Mouse (Mus musculus) myocyte (in vitro differentiated cells): Measurements from ENCODE around the gene Mpc1. TPM values are rescaled to one million over a fixed set of nuclear protein-coding genes. Genes with fewer than 3 reads are reported as not detected.

Source experiments
- H3K27me3 ChIP-seq: one replicate; pipeline ENCODE4 v1.6.1; 2011; ENCODE audit not compliant: control insufficient read depth, insufficient read depth, insufficient read length
- H3K36me3 ChIP-seq: one replicate; pipeline ENCODE4 v1.6.1; 2011; ENCODE audit not compliant: control insufficient read depth, insufficient read depth
- H3K4me2 ChIP-seq: one replicate; pipeline ENCODE4 v1.6.1; 2011; ENCODE audit warnings: low read depth, control low read depth
- H3K4me3 ChIP-seq: one replicate; pipeline ENCODE4 v1.5.1; 2011; ENCODE audit warnings: mild to moderate bottlenecking, control low read depth, moderate library complexity
- H3K79me2 ChIP-seq: one replicate; pipeline ENCODE4 v1.6.1; 2011; ENCODE audit not compliant: control insufficient read depth, insufficient read depth
- H3ac ChIP-seq: one replicate; pipeline ENCODE4 v1.6.1; 2011; ENCODE audit not compliant: control insufficient read depth, insufficient read length
- CEBPB ChIP-seq: IDR thresholded peaks from 2 replicates; pipeline ENCODE4 v1.6.1; 2011; ENCODE audit warnings: mild to moderate bottlenecking, moderate library complexity; ENCODE audit not compliant: poor library complexity, insufficient read depth, severe bottlenecking
- E2F4 ChIP-seq: IDR thresholded peaks from one replicate; pipeline ENCODE4 v1.6.1; 2011; ENCODE audit warnings: mild to moderate bottlenecking, control low read depth, moderate library complexity; ENCODE audit not compliant: insufficient read depth
- MAX ChIP-seq: IDR thresholded peaks from one replicate; pipeline ENCODE4 v1.6.1; 2011; ENCODE audit warnings: low read depth, mild to moderate bottlenecking, control low read depth
- MYOD1 ChIP-seq, 3 experiments: IDR thresholded peaks; one replicate each; pipeline ENCODE4 v1.6.1; 2011; ENCODE audit warnings: control low read depth in 2 of 3, low read depth in 2 of 3, mild to moderate bottlenecking in 2 of 3, moderate library complexity in 1 of 3; ENCODE audit not compliant: insufficient read length in 2 of 3, control insufficient read depth in 1 of 3
- MYOG ChIP-seq, 3 experiments: IDR thresholded peaks; one replicate each; pipeline ENCODE4 v1.6.1; 2011; ENCODE audit warnings: control low read depth in 2 of 3, low read depth in 2 of 3, mild to moderate bottlenecking in 2 of 3; ENCODE audit not compliant: insufficient read length in 2 of 3, control insufficient read depth in 1 of 3, insufficient read depth in 1 of 3
- POLR2A ChIP-seq: IDR thresholded peaks from one replicate; pipeline ENCODE4 v1.6.1; 2011; ENCODE audit warnings: low read depth, mild to moderate bottlenecking, control low read depth, moderate library complexity; ENCODE audit not compliant: insufficient read length
- POLR2AphosphoS2 ChIP-seq: IDR thresholded peaks from one replicate; pipeline ENCODE4 v1.6.1; 2011; ENCODE audit warnings: low read depth, control low read depth; ENCODE audit not compliant: insufficient read length
- REST ChIP-seq: IDR thresholded peaks from one replicate; pipeline ENCODE4 v1.6.1; 2011; ENCODE audit warnings: mild to moderate bottlenecking, control low read depth, moderate library complexity; ENCODE audit not compliant: insufficient read depth, insufficient read length
- SRF ChIP-seq: IDR thresholded peaks from one replicate; pipeline ENCODE4 v1.6.1; 2011; ENCODE audit warnings: low read depth; ENCODE audit not compliant: control insufficient read depth, insufficient read length
- TCF12 ChIP-seq: IDR thresholded peaks from one replicate; pipeline ENCODE4 v1.6.1; 2011; ENCODE audit warnings: mild to moderate bottlenecking, control low read depth; ENCODE audit not compliant: poor library complexity, insufficient read depth, severe bottlenecking
- TCF3 ChIP-seq: IDR thresholded peaks from one replicate; pipeline ENCODE4 v1.6.1; 2011; ENCODE audit warnings: low read depth, control low read depth; ENCODE audit not compliant: insufficient read length
- USF1 ChIP-seq: IDR thresholded peaks from one replicate; pipeline ENCODE4 v1.6.1; 2011; ENCODE audit warnings: low read depth, mild to moderate bottlenecking, control low read depth, moderate library complexity
- polyA plus RNA-seq: library from polyadenylated mRNA; unstranded; fragments of >200 nt; fragmentation: generic; extraction: Trizol; gene quantifications from one replicate; pipeline ENCODE4 v1.2.1, GENCODE M21; 2012; ENCODE audit warnings: missing spikeins

Gene Mpc1
- polyA plus RNA-seq, 1 experiment: 66.6 TPM

DNA sequence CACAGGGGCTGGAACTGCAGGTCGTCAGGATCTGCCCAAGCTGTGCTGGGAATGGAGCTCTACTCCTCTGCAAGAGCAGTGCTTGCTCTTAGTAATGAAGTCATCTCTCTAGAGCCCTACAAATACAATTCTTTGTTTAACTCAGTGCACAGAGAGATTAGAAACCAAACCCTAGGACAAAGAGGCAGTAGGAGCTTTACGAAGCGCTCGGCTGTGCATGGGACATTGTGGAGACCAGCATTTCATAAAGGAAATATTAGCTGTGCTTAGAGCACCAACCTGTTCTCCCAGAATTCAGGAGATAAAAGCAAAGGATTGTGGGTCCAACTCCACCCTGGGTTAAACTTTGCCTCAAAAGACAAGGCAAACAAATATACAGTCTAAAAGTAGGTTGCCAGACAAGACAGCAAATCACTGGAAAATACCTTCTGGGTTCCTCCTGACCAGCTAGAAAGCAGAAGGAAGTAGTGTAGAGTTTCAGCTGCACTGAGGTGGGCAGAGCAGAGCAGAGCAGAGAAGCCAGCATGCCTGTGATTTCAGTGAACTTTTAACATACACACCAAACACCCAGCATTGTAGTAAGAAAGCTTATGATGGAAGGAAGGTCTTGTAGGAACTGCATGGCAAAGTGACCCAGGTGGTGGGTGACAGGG, 36.5 kb upstream of the Mpc1 start:
- no peak overlapping the region for H3ac ChIP-seq

DNA sequence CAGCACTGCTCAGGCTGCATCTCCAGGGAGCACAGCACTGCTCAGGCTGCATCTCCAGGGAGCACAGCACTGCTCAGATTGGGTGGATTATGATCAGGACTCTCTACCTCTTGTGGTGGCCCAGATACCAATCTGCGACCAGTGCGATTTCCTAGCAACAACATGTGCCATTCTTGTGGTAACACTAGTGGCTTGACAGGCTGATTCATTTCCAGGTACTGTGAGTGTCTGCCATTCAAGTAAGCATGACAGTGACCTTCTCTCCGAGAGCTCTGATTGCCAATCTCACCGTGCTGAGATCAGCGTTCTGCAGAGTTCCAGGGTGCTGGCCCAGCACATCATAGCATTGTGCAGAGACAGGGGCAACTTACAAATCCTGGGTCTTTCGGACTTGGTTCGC, 31.0 kb upstream of the Mpc1 start:
- TF ChIP-seq POLR2A: no peak
- TF ChIP-seq MYOD1 (IDR thresholded peaks at IDR 0.05; ENCODE audit: control insufficient read depth in 1 of 3, insufficient read length in 2 of 3, low read depth in 2 of 3): no peak
- no peak for TF ChIP-seq TCF12
- no peak for TF ChIP-seq SRF
- no peak for TF ChIP-seq CEBPB
- no peak for TF ChIP-seq MYOG (IDR thresholded peaks at IDR 0.05; ENCODE audit: control insufficient read depth in 1 of 3, insufficient read depth in 1 of 3, insufficient read length in 2 of 3, low read depth in 2 of 3)
- TF ChIP-seq POLR2AphosphoS2: no peak
- TF ChIP-seq MAX: no peak
- TF ChIP-seq USF1: no peak
- TF ChIP-seq REST: no peak
- TF ChIP-seq E2F4: no peak
- TF ChIP-seq TCF3: no peak
- no peaks in the 10 kb centered on the region for H3K36me3 ChIP-seq
- H3K79me2 ChIP-seq: no peaks in the 10 kb centered on the region
- H3K27me3 ChIP-seq: peaks cover 49% of the 10 kb centered on the region
- no peak overlapping the region for H3K4me3 ChIP-seq
- H3K4me2 ChIP-seq: no peak overlapping the region
- H3ac ChIP-seq: no peak overlapping the region

More for the DNA sequence above, 36.5 kb upstream of the Mpc1 start:
- no peak overlapping the region for H3K4me3 ChIP-seq
- H3K4me2 ChIP-seq: no peak overlapping the region
- H3K79me2 ChIP-seq: no peaks in the 10 kb centered on the region
- H3K27me3 ChIP-seq: peaks cover 77% of the 10 kb centered on the region
- H3K36me3 ChIP-seq: no peaks in the 10 kb centered on the region
- no peak for TF ChIP-seq MAX
- TF ChIP-seq POLR2AphosphoS2: no peak

DNA sequence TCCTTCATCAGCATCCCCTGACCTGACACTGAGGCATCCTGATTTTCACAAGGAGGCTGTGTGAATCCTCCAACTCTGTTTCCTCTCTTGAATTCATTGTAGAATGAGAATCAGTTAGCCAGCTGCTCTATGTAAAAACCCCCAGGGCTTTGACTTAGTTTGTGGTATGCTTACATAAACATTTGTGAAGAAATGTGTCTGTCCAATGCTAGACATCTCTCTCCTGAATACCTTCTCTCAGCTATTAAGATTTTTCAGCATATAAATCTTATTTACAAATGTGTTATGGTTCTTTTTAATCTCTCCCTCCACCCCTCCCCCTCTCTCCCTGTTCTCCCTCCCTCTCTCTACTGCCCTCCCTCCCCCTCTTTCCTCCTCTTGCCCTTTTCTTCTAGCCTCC, 28.4 kb upstream of the Mpc1 start:
- Histone ChIP-seq H3K27me3 (peaks cover 39% of the 10 kb centered on the region), H3K79me2 (no peaks in the 10 kb centered on the region), H3K4me2 (no peak overlapping the region), H3K36me3 (no peaks in the 10 kb centered on the region), H3ac (no peak overlapping the region), H3K4me3 (no peak overlapping the region)
- TF ChIP-seq POLR2A (no peak), E2F4 (no peak), POLR2AphosphoS2 (no peak), MYOD1 (IDR thresholded peaks at IDR 0.05; ENCODE audit: control insufficient read depth in 1 of 3, insufficient read length in 2 of 3, low read depth in 2 of 3) (no peak), TCF12 (no peak), CEBPB (no peak), TCF3 (no peak), MAX (no peak), REST (no peak), USF1 (no peak), MYOG (IDR thresholded peaks at IDR 0.05; ENCODE audit: control insufficient read depth in 1 of 3, insufficient read depth in 1 of 3, insufficient read length in 2 of 3, low read depth in 2 of 3) (no peak), SRF (no peak)

DNA sequence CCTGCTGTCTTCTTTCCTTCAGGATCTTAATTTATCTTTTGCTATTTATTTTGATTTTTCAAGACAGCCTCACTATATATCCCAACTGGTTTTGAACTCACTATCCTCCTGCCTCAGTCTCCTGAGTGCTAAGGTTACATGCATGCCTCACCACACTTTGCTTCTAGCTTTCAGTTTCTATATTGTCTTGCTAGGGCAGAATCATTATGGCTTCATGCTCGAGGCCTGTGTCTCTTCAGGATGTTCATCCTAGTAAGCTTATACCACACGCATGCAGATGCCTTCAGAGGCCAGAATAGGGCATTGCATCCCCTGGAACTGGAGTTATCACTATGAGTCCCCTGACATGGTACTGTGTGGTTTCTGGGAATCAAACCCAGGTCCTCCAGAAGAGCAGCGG, 27.8 kb upstream of the Mpc1 start:
- Histone ChIP-seq H3K79me2 (no peaks in the 10 kb centered on the region), H3K36me3 (no peaks in the 10 kb centered on the region), H3K4me3 (no peak overlapping the region), H3K27me3 (peaks cover 32% of the 10 kb centered on the region), H3K4me2 (no peak overlapping the region), H3ac (no peak overlapping the region)
- TF ChIP-seq TCF12 (no peak), CEBPB (no peak), POLR2AphosphoS2 (no peak), MAX (no peak), TCF3 (no peak), USF1 (no peak)

DNA sequence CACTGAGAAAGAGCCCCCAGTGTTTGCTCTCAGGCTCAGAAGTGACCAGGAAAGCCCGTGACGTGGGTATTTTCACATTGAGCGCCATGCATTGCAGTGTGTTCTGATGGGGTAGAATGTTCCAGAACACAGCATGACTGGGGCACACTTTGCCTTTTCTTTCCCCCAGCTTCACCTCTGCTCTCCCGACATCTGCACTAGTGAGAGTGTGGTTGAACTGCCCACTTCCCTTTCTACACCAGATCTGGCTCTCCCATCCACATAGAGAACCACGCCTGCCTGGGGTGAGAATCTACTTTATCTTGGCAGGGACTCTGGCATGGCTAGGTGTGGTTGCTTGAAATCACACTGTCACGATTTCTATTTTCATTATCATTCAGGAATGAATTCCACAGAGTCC, 27.1 kb upstream of the Mpc1 start:
- Histone ChIP-seq H3K4me3 (no peak overlapping the region), H3K36me3 (no peaks in the 10 kb centered on the region), H3K27me3 (peaks cover 26% of the 10 kb centered on the region), H3K79me2 (no peaks in the 10 kb centered on the region), H3K4me2 (no peak overlapping the region), H3ac (no peak overlapping the region)
- TF ChIP-seq MAX (no peak), USF1 (no peak), SRF (no peak), POLR2A (no peak)
